In genomic region chr4:82148129-82149064, GRCm38 (mm10) we compare ENCODE assay signal across 14 mouse cellular contexts.
DNase-seq lines count a peak whose midpoint lies in the region; ATAC-seq and TF ChIP-seq lines count a peak whose summit lies in the region.
"Had no signal": no experiment of that assay in that cellular context is flagged by ENCODE, and none has a peak within 500 bp of the region (broad histone marks: within the 10 kb centered on the region; RNA-seq: fewer than 3 reads in every experiment).

No protein-coding gene starts in this region.

- H3K9ac ChIP-seq in hindbrain, embryonic 12.5 days: no peak overlapping the region
- no peak overlapping the region for H3K9ac ChIP-seq in stomach, embryonic 15.5 days
- H3K9ac ChIP-seq in stomach, postnatal 0 days (ENCODE audit: low read length): no peak overlapping the region
- H3K9ac ChIP-seq in hindbrain, postnatal 0 days (replicated peaks; ENCODE audit: low read length): no peak overlapping the region
- H3K9ac ChIP-seq: forebrain, postnatal 0 days; hindbrain, embryonic 15.5 days had no signal

- no peak overlapping the region for H3K4me3 ChIP-seq in hindbrain, embryonic 10.5 days
- no peak overlapping the region for H3K4me3 ChIP-seq in hindbrain, embryonic 12.5 days
- no peak overlapping the region for H3K4me3 ChIP-seq in stomach, embryonic 15.5 days (replicated peaks)
- no peak overlapping the region for H3K4me3 ChIP-seq in stomach, postnatal 0 days (ENCODE audit: low read depth, low read length)
- no peak overlapping the region for H3K4me3 ChIP-seq in hindbrain, postnatal 0 days (ENCODE audit: low read length)
- H3K4me3 ChIP-seq: hindbrain, embryonic 15.5 days; megakaryocyte, embryonic 14.5 days had no signal

- no peak for TF ChIP-seq CTCF in stomach, postnatal 0 days (IDR thresholded peaks at IDR 0.05; ENCODE audit: low read depth)
- TF ChIP-seq CTCF in hindbrain, postnatal 0 days (IDR thresholded peaks at IDR 0.05; ENCODE audit: low read depth): no peak

- H3K36me3 ChIP-seq in hindbrain, embryonic 10.5 days: no peaks in the 10 kb centered on the region
- H3K36me3 ChIP-seq in hindbrain, embryonic 12.5 days: no peaks in the 10 kb centered on the region
- no peaks in the 10 kb centered on the region for H3K36me3 ChIP-seq in stomach, embryonic 15.5 days
- no peaks in the 10 kb centered on the region for H3K36me3 ChIP-seq in stomach, postnatal 0 days (ENCODE audit: control insufficient read depth, insufficient read depth, low read length)
- no peaks in the 10 kb centered on the region for H3K36me3 ChIP-seq in hindbrain, postnatal 0 days (ENCODE audit: insufficient read depth, low read length)
- H3K36me3 ChIP-seq: hindbrain, embryonic 15.5 days had no signal

- TF ChIP-seq EP300 in stomach, postnatal 0 days (optimal IDR thresholded peaks at IDR 0.05): no peak

- WGBS in hindbrain, embryonic 10.5 days: 41% methylated on average over 6 of the region's 6 CpGs
- 61% methylated on average over 6 of the region's 6 CpGs for WGBS in hindbrain, embryonic 12.5 days
- 52% methylated on average over 6 of the region's 6 CpGs for WGBS in stomach, embryonic 15.5 days
- 47% methylated on average over 6 of the region's 6 CpGs for WGBS in stomach, postnatal 0 days
- WGBS in hindbrain, postnatal 0 days: 54% methylated on average over 6 of the region's 6 CpGs

- no peak overlapping the region for H3K27ac ChIP-seq in hindbrain, embryonic 10.5 days
- H3K27ac ChIP-seq in hindbrain, embryonic 12.5 days: no peak overlapping the region
- H3K27ac ChIP-seq in stomach, embryonic 15.5 days: peak overlapping the region; percentile 28; the same call in 1 of the 2 replicates
- no peak overlapping the region for H3K27ac ChIP-seq in stomach, postnatal 0 days (replicated peaks)
- H3K27ac ChIP-seq in hindbrain, postnatal 0 days: no peak overlapping the region
- H3K27ac ChIP-seq: hindbrain, embryonic 15.5 days had no signal

- no peaks in the 10 kb centered on the region for H3K27me3 ChIP-seq in hindbrain, embryonic 10.5 days (ENCODE audit: insufficient read depth, poor library complexity, severe bottlenecking)
- H3K27me3 ChIP-seq in hindbrain, embryonic 12.5 days: no peaks in the 10 kb centered on the region
- no peaks in the 10 kb centered on the region for H3K27me3 ChIP-seq in stomach, embryonic 15.5 days (replicated peaks)
- no peaks in the 10 kb centered on the region for H3K27me3 ChIP-seq in stomach, postnatal 0 days (ENCODE audit: control insufficient read depth, insufficient read depth, low read length)
- no peaks in the 10 kb centered on the region for H3K27me3 ChIP-seq in hindbrain, postnatal 0 days (ENCODE audit: insufficient read depth, low read length)
- H3K27me3 ChIP-seq: hindbrain, embryonic 15.5 days; megakaryocyte, embryonic 14.5 days had no signal

- ATAC-seq in hindbrain, embryonic 12.5 days (ENCODE audit: low FRiP score): no peak
- ATAC-seq in stomach, embryonic 15.5 days (ENCODE audit: insufficient read depth, low FRiP score, low read depth): no peak
- ATAC-seq in stomach, postnatal 0 days (ENCODE audit: low FRiP score, low TSS enrichment): no peak
- no peak for ATAC-seq in hindbrain, postnatal 0 days
- ATAC-seq: forebrain, postnatal 0 days had no signal

- no peaks in the 10 kb centered on the region for H3K9me3 ChIP-seq in hindbrain, embryonic 10.5 days
- no peaks in the 10 kb centered on the region for H3K9me3 ChIP-seq in hindbrain, embryonic 12.5 days (replicated peaks)
- no peaks in the 10 kb centered on the region for H3K9me3 ChIP-seq in stomach, embryonic 15.5 days
- H3K9me3 ChIP-seq in stomach, postnatal 0 days (ENCODE audit: control insufficient read depth, low read length): no peaks in the 10 kb centered on the region
- no peaks in the 10 kb centered on the region for H3K9me3 ChIP-seq in hindbrain, postnatal 0 days (ENCODE audit: low read length)
- H3K9me3 ChIP-seq: hindbrain, embryonic 15.5 days had no signal

- DNase-seq in hindbrain, embryonic 10.5 days (ENCODE audit: low spot score): peak; percentile 10
- no peak for DNase-seq in stomach, postnatal 0 days (ENCODE audit: low spot score)
- DNase-seq in forelimb bud, embryonic 11.5 days (ENCODE audit: low read depth, low spot score): peak; percentile 66
- no peak for DNase-seq in right cerebral cortex, postnatal 25 days
- DNase-seq in hindbrain, postnatal 0 days (ENCODE audit: low spot score): no peak
- DNase-seq: adrenal gland, adult 8-10 months; cerebellum, adult 9-11 months; forebrain, postnatal 0 days; gastrocnemius, postnatal 25 days; kidney, adult 8-10 months had no signal

- H3K4me2 ChIP-seq in hindbrain, embryonic 12.5 days (replicated peaks): no peak overlapping the region
- no peak overlapping the region for H3K4me2 ChIP-seq in stomach, embryonic 15.5 days
- no peak overlapping the region for H3K4me2 ChIP-seq in stomach, postnatal 0 days (replicated peaks; ENCODE audit: low read depth)
- no peak overlapping the region for H3K4me2 ChIP-seq in hindbrain, postnatal 0 days (ENCODE audit: low read depth, low read length)
- H3K4me2 ChIP-seq: hindbrain, embryonic 15.5 days had no signal

- H3K4me1 ChIP-seq in hindbrain, embryonic 10.5 days (replicated peaks): peaks cover 8% of the 10 kb centered on the region
- no peaks in the 10 kb centered on the region for H3K4me1 ChIP-seq in hindbrain, embryonic 12.5 days
- H3K4me1 ChIP-seq in stomach, embryonic 15.5 days: no peaks in the 10 kb centered on the region
- H3K4me1 ChIP-seq in stomach, postnatal 0 days (replicated peaks; ENCODE audit: control insufficient read depth, insufficient read depth): no peaks in the 10 kb centered on the region
- H3K4me1 ChIP-seq in hindbrain, postnatal 0 days (ENCODE audit: insufficient read depth, low read length): no peaks in the 10 kb centered on the region
- H3K4me1 ChIP-seq: hindbrain, embryonic 15.5 days; megakaryocyte, embryonic 14.5 days had no signal

Comparison
In these comparisons a context has a peak if more than half of its experiments do, and no peak if none do; other contexts are left out.
1. DNase-seq: peak in hindbrain, embryonic 10.5 days (single experiment) and forelimb bud, embryonic 11.5 days (single experiment); none in stomach, postnatal 0 days (single experiment), right cerebral cortex, postnatal 25 days (single experiment) and hindbrain, postnatal 0 days (single experiment).